ENCODE assay signal across 21 mouse cellular contexts in genomic region chr2:120169382-120169781, GRCm38 (mm10). TPM values are rescaled to one million over a fixed set of nuclear protein-coding genes. Genes with fewer than 3 reads are reported as not detected.
DNase-seq lines count a peak whose midpoint lies in the region; ATAC-seq and TF ChIP-seq lines count a peak whose summit lies in the region.
"Had no signal": no experiment of that assay in that cellular context is flagged by ENCODE, and none has a peak within 500 bp of the region (broad histone marks: within the 10 kb centered on the region; RNA-seq: fewer than 3 reads in every experiment).

No protein-coding gene starts in this region.

- no peak for DNase-seq in heart, adult 2 months
- DNase-seq in left cerebral cortex, adult 2 months (ENCODE audit: extremely low spot score in 1 of 2, low spot score in 2 of 2) = no peak
- DNase-seq in left cerebral cortex, adult 9 months (ENCODE audit: low spot score in 2 of 2) = no peak
- peak; percentile 67 for DNase-seq in 3T3-L1 (ENCODE audit: low read depth, low spot score)
- no peak for DNase-seq in c-Kit-positive CD71-positive TER-119-positive erythroid progenitor cells, embryonic 14.5 days (ENCODE audit: low spot score)
- DNase-seq: adrenal gland, postnatal 36 days; cerebellum, adult 2 months; cerebellum, postnatal 36 days; kidney, adult 18-20 months; kidney, postnatal 25 days; liver, embryonic 13.5 days; lung, postnatal 10 days; retina, postnatal 1 day; thymus, postnatal 25 days had no signal

- intact Hi-C loops in heart, adult 2 months (cut with DNase I) = no loop called here
- intact Hi-C loops in left cerebral cortex, adult 2 months (cut with DNase I) = no loop called here

- no peaks in the 10 kb centered on the region for H3K79me2 ChIP-seq in heart, adult 2 months (replicated peaks; ENCODE audit: control insufficient read depth, insufficient read depth, low read length)

- H3K4me2 ChIP-seq in heart, embryonic 11.5 days = no peak overlapping the region
- H3K4me2 ChIP-seq: forebrain, embryonic 13.5 days; heart, embryonic 12.5 days; hindbrain, embryonic 15.5 days; limb, embryonic 12.5 days; liver, embryonic 13.5 days had no signal

- no peak overlapping the region for H3K27ac ChIP-seq in heart, adult 2 months
- no peak overlapping the region for H3K27ac ChIP-seq in heart, embryonic 11.5 days (ENCODE audit: low read depth, low read length)
- no peak overlapping the region for H3K27ac ChIP-seq in left cerebral cortex, adult 2 months
- H3K27ac ChIP-seq: forebrain, embryonic 13.5 days; hindbrain, embryonic 15.5 days; limb, embryonic 12.5 days; liver, embryonic 13.5 days had no signal

- no peak for TF ChIP-seq POLR2A in heart, adult 2 months (IDR thresholded peaks at IDR 0.05; ENCODE audit: insufficient read depth, low read depth, low read length)

- 80% methylated on average over 3 of the region's 3 CpGs for WGBS in heart, adult 2 months
- WGBS in heart, embryonic 11.5 days (ENCODE audit: insufficient replicate concordance) = 80% methylated on average over 3 of the region's 3 CpGs

- H3K36me3 ChIP-seq in heart, adult 2 months (ENCODE audit: control insufficient read depth, insufficient read depth, low read length) = no peaks in the 10 kb centered on the region
- H3K36me3 ChIP-seq in heart, embryonic 11.5 days (ENCODE audit: control insufficient read depth, insufficient read depth, low read length) = no peaks in the 10 kb centered on the region
- no peaks in the 10 kb centered on the region for H3K36me3 ChIP-seq in E14TG2a.4 (ENCODE audit: insufficient read depth, low read length)
- H3K36me3 ChIP-seq: heart, embryonic 12.5 days; hindbrain, embryonic 15.5 days; limb, embryonic 12.5 days; liver, embryonic 13.5 days had no signal

- no peak for ATAC-seq in heart, embryonic 11.5 days (replicated peaks; ENCODE audit: insufficient number of reproducible peaks, low FRiP score, low TSS enrichment)
- no peak for ATAC-seq in frontal cortex, adult (ENCODE audit: low TSS enrichment)
- ATAC-seq: forebrain, embryonic 13.5 days had no signal

- H3K9me3 ChIP-seq in heart, embryonic 11.5 days (replicated peaks; ENCODE audit: control insufficient read depth, low read length) = no peaks in the 10 kb centered on the region
- no peaks in the 10 kb centered on the region for H3K9me3 ChIP-seq in E14TG2a.4 (ENCODE audit: low read length)
- H3K9me3 ChIP-seq: forebrain, embryonic 13.5 days; heart, embryonic 12.5 days; hindbrain, embryonic 15.5 days; limb, embryonic 12.5 days; liver, embryonic 13.5 days had no signal

- H3K27me3 ChIP-seq in heart, adult 2 months (ENCODE audit: control insufficient read depth, insufficient read depth, low read length) = no peaks in the 10 kb centered on the region
- H3K27me3 ChIP-seq in heart, embryonic 11.5 days (ENCODE audit: control insufficient read depth, insufficient read depth, low read length) = 0 out of 2 replicates have a peak, but pooled peaks cover 2% of the 10 kb centered on the region
- H3K27me3 ChIP-seq in E14TG2a.4 (ENCODE audit: insufficient read depth, low read length) = 0 out of 2 replicates have a peak, but pooled peaks cover 3% of the 10 kb centered on the region
- H3K27me3 ChIP-seq: forebrain, embryonic 13.5 days; heart, embryonic 12.5 days; hindbrain, embryonic 15.5 days had no signal

- no peak for TF ChIP-seq EP300 in heart, adult 2 months (IDR thresholded peaks at IDR 0.05; ENCODE audit: insufficient read depth, low read depth, low read length)

- no peak overlapping the region for H3K9ac ChIP-seq in heart, adult 2 months (ENCODE audit: low read depth, low read length)
- H3K9ac ChIP-seq in heart, embryonic 11.5 days (ENCODE audit: low read depth, low read length) = no peak overlapping the region
- H3K9ac ChIP-seq: forebrain, embryonic 13.5 days; heart, embryonic 12.5 days; hindbrain, embryonic 15.5 days; limb, embryonic 12.5 days; liver, embryonic 13.5 days had no signal

- no peak overlapping the region for H3K4me3 ChIP-seq in heart, adult 2 months
- no peak overlapping the region for H3K4me3 ChIP-seq in heart, embryonic 11.5 days (ENCODE audit: low read depth, low read length)
- H3K4me3 ChIP-seq in left cerebral cortex, adult 2 months = no peak overlapping the region
- H3K4me3 ChIP-seq in E14TG2a.4 (replicated peaks; ENCODE audit: low read length) = no peak overlapping the region
- H3K4me3 ChIP-seq: forebrain, embryonic 13.5 days; heart, embryonic 12.5 days; hindbrain, embryonic 15.5 days; limb, embryonic 12.5 days; liver, embryonic 13.5 days had no signal

- peak; percentile 75 for TF ChIP-seq CTCF in heart, adult 2 months (IDR thresholded peaks at IDR 0.05)
- peak; percentile 55 for TF ChIP-seq CTCF in left cerebral cortex, adult 2 months (IDR thresholded peaks at IDR 0.05)
- peak; percentile 11; the same call in 1 of the 2 replicates for TF ChIP-seq CTCF in E14TG2a.4 (conservative IDR thresholded peaks at IDR 0.05; ENCODE audit: low read length)

- H3K4me1 ChIP-seq in heart, adult 2 months (ENCODE audit: control insufficient read depth, insufficient read depth, low read length) = peaks cover 1% of the 10 kb centered on the region; the same call in 1 of the 2 replicates
- H3K4me1 ChIP-seq in heart, embryonic 11.5 days (ENCODE audit: control insufficient read depth, insufficient read depth, low read length) = no peaks in the 10 kb centered on the region
- H3K4me1 ChIP-seq in E14TG2a.4 (replicated peaks; ENCODE audit: low read depth, low read length) = peaks cover 23% of the 10 kb centered on the region
- H3K4me1 ChIP-seq: forebrain, embryonic 13.5 days; hindbrain, embryonic 15.5 days had no signal

RNA-seq across cellular contexts. Expression of gene Ehd4, which starts 15.0 kb away (rescaled TPM):
- total RNA-seq in heart, adult 2 months (2021) = 100 to 1,000 TPM; 330 to 373 TPM
- polyA plus RNA-seq in heart, adult 2 months (2012; rRNA removed) = 213 and 279 TPM in 2 replicates
- 97.3 and 113 TPM in 2 replicates for polyA plus RNA-seq in heart, embryonic 11.5 days (2014; fragmentation: Nextera tagmentation; extraction: Ambion mirVana)
- 10 to 100 TPM; 12.1 to 15.0 TPM for total RNA-seq in left cerebral cortex, adult 2 months (2021)

Comparison
In these comparisons a context has a peak if more than half of its experiments do, and no peak if none do; other contexts are left out.
1. CTCF ChIP-seq: peak in every context shown above with its lines; median percentile 75 in heart, adult 2 months; 55 in left cerebral cortex, adult 2 months; 11 in E14TG2a.4.
2. RNA of gene Ehd4, which starts 15.0 kb away (total RNA-seq): 330 to 373 TPM in heart, adult 2 months; 12.1 to 15.0 TPM in left cerebral cortex, adult 2 months; every median in the first group is over 10 times any median in the second.